Mouse (Mus musculus): ENCODE measurements around the gene Sync.

DNA sequence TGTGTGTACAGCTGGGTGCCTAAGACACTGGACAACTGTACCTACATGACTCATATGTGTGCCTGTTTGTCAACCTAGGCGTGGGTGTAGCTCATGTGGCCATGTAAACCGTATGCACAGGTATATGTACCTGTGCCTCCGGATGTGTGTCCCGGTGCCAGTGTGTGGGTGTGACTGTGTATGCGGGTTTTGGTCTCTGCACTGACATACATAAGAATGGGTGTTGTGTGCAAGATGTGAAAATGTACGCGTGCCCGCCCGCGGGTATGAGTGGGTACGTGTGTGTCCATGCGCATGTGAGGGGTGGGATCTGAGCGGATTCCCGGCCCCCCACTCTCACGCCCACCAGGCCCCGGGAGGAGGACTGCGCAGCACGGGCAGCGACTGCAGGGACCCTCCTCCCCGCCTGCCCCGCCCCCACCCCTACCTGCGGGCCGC is 48.8 kb upstream of the Sync start:
- TF ChIP-seq POLR2A (IDR thresholded peaks at IDR 0.05; ENCODE audit: borderline replicate concordance, control insufficient read depth, low read depth, low read length), result no peak
- no peak for TF ChIP-seq CTCF (IDR thresholded peaks at IDR 0.05; ENCODE audit: control insufficient read depth, insufficient read depth, low read length)
